Mouse (Mus musculus) forebrain, postnatal 0 days (tissue): Measurements from ENCODE around the gene Tbcd. TPM values are rescaled to one million over a fixed set of nuclear protein-coding genes. Genes with fewer than 3 reads are reported as not detected.

ENCODE experiments used
- ATAC-seq: fragments of 200-750 bp; cut with Nextera tagmentation; 2 replicates; pipeline ENCODE4 v1.8.0; 2017; ENCODE audit warnings: mild to moderate bottlenecking, moderate library complexity
- DNase-seq: peaks from one replicate; pipeline ENCODE4 v3.0.0-alpha.2; 2015
- H3K27ac ChIP-seq: fragments of 300-500 bp; sonication (generic); 2 replicates; pipeline ENCODE4 v1.5.1; 2014; ENCODE audit warnings: low read depth, mild to moderate bottlenecking, antibody characterized with exemption, low read length, moderate library complexity, mixed read lengths
- H3K27me3 ChIP-seq: fragments of 300-500 bp; sonication (generic); 2 replicates; pipeline ENCODE4 v1.6.1; 2014; ENCODE audit warnings: mild to moderate bottlenecking, low read length, mixed read lengths; ENCODE audit not compliant: insufficient read depth
- H3K36me3 ChIP-seq: fragments of 300-500 bp; sonication (generic); 2 replicates; pipeline ENCODE4 v1.6.1; 2014; ENCODE audit warnings: mild to moderate bottlenecking, moderate library complexity; ENCODE audit not compliant: insufficient read depth
- H3K4me1 ChIP-seq: fragments of 300-500 bp; sonication (generic); 2 replicates; pipeline ENCODE4 v1.6.1; 2014; ENCODE audit warnings: antibody characterized with exemption; ENCODE audit not compliant: insufficient read depth
- H3K4me2 ChIP-seq: fragments of 300-500 bp; sonication (generic); 2 replicates; pipeline ENCODE4 v1.6.1; 2014; ENCODE audit warnings: low read depth, mild to moderate bottlenecking, moderate library complexity
- H3K4me3 ChIP-seq: fragments of 300-500 bp; sonication (generic); 2 replicates; pipeline ENCODE4 v1.5.1; 2014; ENCODE audit warnings: low read depth, low read length, mixed read lengths
- H3K9ac ChIP-seq: fragments of 300-500 bp; sonication (generic); 2 replicates; pipeline ENCODE4 v1.6.1; 2014; ENCODE audit warnings: mild to moderate bottlenecking
- H3K9me3 ChIP-seq: fragments of 300-500 bp; sonication (generic); 2 replicates; pipeline ENCODE4 v1.6.1; 2016; ENCODE audit warnings: low read length
- CTCF ChIP-seq: sonication (generic); IDR thresholded peaks from 2 replicates; pipeline ENCODE4 v1.5.1; 2016; ENCODE audit warnings: antibody characterized with exemption, control low read depth, low read depth
- whole genome bisulfite sequencing: fragments of 180-500 bp; shearing (Covaris S2); extraction: QIAGEN DNeasy Blood & Tissue Kit; methylation state at CpG from one replicate; pipeline ENCODE4 v1.1.7; 2014; 5-methylcytosine and 5-hydroxymethylcytosine counted together
- polyA plus RNA-seq: library from polyadenylated mRNA; unstranded; fragments of >200 nt; fragmentation: Nextera tagmentation; extraction: Ambion mirVana; gene quantifications from 2 replicates; pipeline ENCODE4 v1.2.1, GENCODE M21; 2015
- total RNA-seq: library from RNA; depleted of rRNA; stranded (reverse); fragments of >200 nt; gene quantifications from 2 replicates; pipeline ENCODE4 v1.2.3, GENCODE M21; 2014

Tbcd gene
- total and polyA plus RNA-seq, 2 experiments from 2014 or later = 56.5 to 90.8 TPM

- Histone ChIP-seq H3K4me2 (no peak overlapping the region), H3K4me1 (no peaks in the 10 kb centered on the region), H3K4me3 (no peak overlapping the region), H3K9ac (no peak overlapping the region), H3K27me3 (no peaks in the 10 kb centered on the region), H3K9me3 (no peaks in the 10 kb centered on the region), H3K27ac (no peak overlapping the region), H3K36me3 (peaks cover 11% of the 10 kb centered on the region; the same call in 1 of the 2 replicates)
- ATAC-seq = no peak
- no peak for TF ChIP-seq CTCF
- WGBS = 96% methylated on average over 4 of the region's 4 CpGs
- DNase-seq = no peak
These were observed 90.7 kb downstream of the Tbcd start for GRCm38 (mm10) chr11:121542471-121542870.

DNA sequence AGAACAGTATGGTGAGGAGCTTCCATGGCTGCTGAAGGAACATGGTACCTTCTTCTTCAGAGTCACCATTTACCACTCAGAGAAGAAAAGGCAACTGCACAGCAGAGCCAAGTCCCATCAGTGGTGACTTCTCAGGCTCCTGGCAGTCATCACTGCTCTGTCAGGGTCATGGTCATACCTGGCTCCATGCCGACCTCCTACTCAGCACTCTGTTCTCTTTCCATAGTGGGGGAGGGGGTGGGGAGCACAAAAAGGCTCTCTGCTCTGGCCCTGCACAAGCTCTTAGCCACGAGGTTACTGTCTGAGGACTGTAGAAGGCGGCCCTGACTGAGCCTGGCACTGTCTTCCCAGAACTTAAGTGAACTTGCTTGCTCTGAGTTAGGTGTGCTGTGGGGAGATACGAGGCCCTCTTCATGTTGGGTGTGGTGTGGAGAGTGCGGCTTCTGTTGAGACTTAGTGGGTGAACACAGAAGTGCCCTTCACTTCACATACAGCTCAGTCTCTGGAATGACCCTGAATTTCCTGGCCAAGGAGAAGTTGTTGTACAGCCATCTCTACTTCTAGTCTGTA, 91.6 kb downstream of the Tbcd start:
- ATAC-seq = no peak
- DNase-seq = no peak
- Histone ChIP-seq H3K4me2 (no peak overlapping the region), H3K36me3 (peaks cover 11% of the 10 kb centered on the region; the same call in 1 of the 2 replicates), H3K9ac (no peak overlapping the region), H3K9me3 (no peaks in the 10 kb centered on the region), H3K4me1 (peaks cover under 1% of the 10 kb centered on the region; the same call in 1 of the 2 replicates), H3K4me3 (no peak overlapping the region), H3K27ac (no peak overlapping the region), H3K27me3 (no peaks in the 10 kb centered on the region)
- WGBS = 94% methylated on average over 5 of the region's 5 CpGs
- TF ChIP-seq CTCF = no peak

- H3K9me3 ChIP-seq = no peaks in the 10 kb centered on the region
- DNase-seq = no peak
These were observed 92.2 kb downstream of the Tbcd start for GRCm38 (mm10) chr11:121543922-121544321.

DNA sequence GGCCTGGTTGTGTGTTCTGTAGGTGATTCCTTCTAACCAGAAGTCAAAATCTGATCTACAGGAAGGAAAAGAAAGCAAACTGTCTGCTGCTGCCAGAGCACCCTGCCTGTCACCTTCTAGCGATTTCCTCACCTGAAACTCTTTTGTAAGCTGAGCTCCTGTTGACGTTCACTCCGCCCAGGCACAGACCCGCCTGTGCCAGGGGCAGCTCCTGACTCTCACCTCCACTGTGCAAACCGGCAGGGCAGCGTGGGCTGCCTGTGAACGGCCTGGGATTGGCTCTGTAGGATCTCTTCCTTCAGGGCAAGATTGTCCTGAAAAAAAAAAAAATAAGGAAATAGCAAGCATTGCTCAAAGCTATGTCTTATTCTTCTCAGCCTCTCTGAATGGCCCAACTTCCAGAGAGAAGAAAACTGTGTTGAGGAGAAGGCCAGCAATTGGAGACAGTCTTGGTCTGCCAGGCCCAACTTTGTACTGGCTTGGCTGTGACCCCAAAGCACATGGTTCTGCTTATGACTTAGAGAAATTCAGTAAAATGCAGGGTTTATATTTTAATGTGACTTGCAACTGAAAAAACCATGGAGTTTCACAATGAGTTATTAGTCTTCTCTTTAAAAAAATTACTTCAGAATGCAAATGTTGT, 93.1 kb downstream of the Tbcd start:
- Histone ChIP-seq H3K27me3 (no peaks in the 10 kb centered on the region), H3K9me3 (no peaks in the 10 kb centered on the region), H3K36me3 (peaks cover 11% of the 10 kb centered on the region; the same call in 1 of the 2 replicates), H3K9ac (no peak overlapping the region), H3K4me3 (no peak overlapping the region), H3K4me2 (no peak overlapping the region), H3K4me1 (peaks cover 13% of the 10 kb centered on the region), H3K27ac (no peak overlapping the region)
- 82% methylated on average over 7 of the region's 7 CpGs for WGBS
- no peak for ATAC-seq
- no peak for TF ChIP-seq CTCF
- DNase-seq = no peak

More at GRCm38 (mm10) chr11:121543922-121544321, 92.2 kb downstream of the Tbcd start:
- peaks cover 11% of the 10 kb centered on the region; the same call in 1 of the 2 replicates for H3K36me3 ChIP-seq
- no peak overlapping the region for H3K9ac ChIP-seq
- no peak overlapping the region for H3K27ac ChIP-seq
- no peaks in the 10 kb centered on the region for H3K27me3 ChIP-seq
- H3K4me2 ChIP-seq = no peak overlapping the region
- peak; percentile 29; the same call in 1 of the 2 replicates for ATAC-seq
- no peak overlapping the region for H3K4me3 ChIP-seq
- H3K4me1 ChIP-seq = peaks cover 6% of the 10 kb centered on the region; the same call in 1 of the 2 replicates
- TF ChIP-seq CTCF = no peak
- 81% methylated on average over 9 of the region's 9 CpGs for WGBS

- no peak for DNase-seq
- H3K9ac ChIP-seq = no peak overlapping the region
- H3K4me1 ChIP-seq = peaks cover 17% of the 10 kb centered on the region
- no peak overlapping the region for H3K4me2 ChIP-seq
- TF ChIP-seq CTCF = no peak
- no peak overlapping the region for H3K4me3 ChIP-seq
- no peak overlapping the region for H3K27ac ChIP-seq
- no peaks in the 10 kb centered on the region for H3K9me3 ChIP-seq
- ATAC-seq = no peak
- no peaks in the 10 kb centered on the region for H3K27me3 ChIP-seq
- H3K36me3 ChIP-seq = peaks cover 11% of the 10 kb centered on the region; the same call in 1 of the 2 replicates
- 90% methylated on average over 3 of the region's 3 CpGs for WGBS
These were observed 93.8 kb downstream of the Tbcd start for GRCm38 (mm10) chr11:121545398-121546034.

DNA sequence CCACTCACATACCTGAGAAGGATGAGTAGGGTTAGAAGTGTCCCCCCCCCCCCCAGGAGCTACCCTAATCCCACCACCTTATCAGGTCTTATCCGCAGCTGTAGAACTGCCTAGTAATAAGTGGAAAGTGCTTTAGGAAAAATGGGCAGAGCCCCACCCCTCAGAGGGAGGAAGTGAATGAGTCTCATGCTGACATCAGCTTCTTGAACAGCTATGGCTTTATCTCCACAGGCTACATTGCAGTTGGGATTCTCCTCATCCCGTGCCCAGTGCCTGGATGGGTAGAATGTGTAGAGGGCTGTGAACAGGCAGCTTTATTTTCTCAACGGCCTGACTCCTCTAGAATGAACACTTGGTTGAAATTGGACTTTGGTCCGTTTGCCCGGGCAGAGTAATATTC, 95.5 kb downstream of the Tbcd start:
- no peak overlapping the region for H3K27ac ChIP-seq
- 0 out of 2 replicates have a peak, but pooled peaks cover 5% of the 10 kb centered on the region for H3K36me3 ChIP-seq
- TF ChIP-seq CTCF = no peak
- H3K27me3 ChIP-seq = no peaks in the 10 kb centered on the region
- peaks cover 17% of the 10 kb centered on the region for H3K4me1 ChIP-seq
- 88% methylated on average over 5 of the region's 5 CpGs for WGBS
- no peak overlapping the region for H3K9ac ChIP-seq
- H3K4me2 ChIP-seq = no peak overlapping the region
- H3K4me3 ChIP-seq = no peak overlapping the region
- H3K9me3 ChIP-seq = no peaks in the 10 kb centered on the region
- ATAC-seq (no peak), DNase-seq (no peak)

GRCm38 (mm10) chr11:121547925-121548324, 96.2 kb downstream of the Tbcd start:
- H3K9ac ChIP-seq = no peak overlapping the region
- DNase-seq (no peak), ATAC-seq (no peak)
- TF ChIP-seq CTCF = no peak
- 95% methylated on average over 4 of the region's 4 CpGs for WGBS
- peaks cover under 1% of the 10 kb centered on the region; the same call in 1 of the 2 replicates for H3K36me3 ChIP-seq
- no peaks in the 10 kb centered on the region for H3K9me3 ChIP-seq
- no peak overlapping the region for H3K27ac ChIP-seq
- peaks cover 17% of the 10 kb centered on the region for H3K4me1 ChIP-seq
- H3K4me2 ChIP-seq = no peak overlapping the region
- H3K27me3 ChIP-seq = no peaks in the 10 kb centered on the region
- H3K4me3 ChIP-seq = no peak overlapping the region
